Mouse (Mus musculus) kidney, adult 9 months (tissue): ENCODE data around the gene Olfr251.
"Not testable (repeated sequence)": the region's sequence is repeated elsewhere in the genome, so short reads cannot be mapped to it uniquely, and the experiment has no call there.

Experiments used
- DNase-seq: peaks from one replicate; pipeline ENCODE4 v3.0.0; 2022

Olfr251 gene

DNA sequence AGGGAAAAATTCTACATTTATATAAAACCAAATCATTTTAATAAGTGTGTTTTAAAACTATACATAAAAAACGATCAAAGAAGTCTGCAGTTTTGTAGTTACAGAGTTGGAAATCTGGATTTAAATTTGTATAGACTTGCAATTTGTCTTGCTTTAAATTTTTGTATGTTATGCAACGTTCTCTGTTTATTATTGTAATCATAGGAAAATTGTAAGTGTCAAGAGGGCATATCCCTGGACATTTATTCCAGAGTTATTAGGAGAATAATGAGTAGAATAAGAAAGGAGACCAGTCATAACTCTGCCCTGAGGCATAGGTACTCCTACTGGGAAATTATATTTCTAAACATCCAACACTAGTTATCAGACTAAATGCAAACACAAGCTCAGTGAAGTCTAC is at the start of gene Olfr251:
TSS of gene Olfr251 (plus strand) at position 301 of the 400 bp plus-strand sequence.
- DNase-seq = no peak

- DNase-seq = no peak
Observed at GRCm38 (mm10) chr9:38328760-38329159, 48.1 kb upstream of the Olfr251 start, which contains the start of gene Olfr25. Olfr25 (plus strand) TSS chr9:38329060.

DNA sequence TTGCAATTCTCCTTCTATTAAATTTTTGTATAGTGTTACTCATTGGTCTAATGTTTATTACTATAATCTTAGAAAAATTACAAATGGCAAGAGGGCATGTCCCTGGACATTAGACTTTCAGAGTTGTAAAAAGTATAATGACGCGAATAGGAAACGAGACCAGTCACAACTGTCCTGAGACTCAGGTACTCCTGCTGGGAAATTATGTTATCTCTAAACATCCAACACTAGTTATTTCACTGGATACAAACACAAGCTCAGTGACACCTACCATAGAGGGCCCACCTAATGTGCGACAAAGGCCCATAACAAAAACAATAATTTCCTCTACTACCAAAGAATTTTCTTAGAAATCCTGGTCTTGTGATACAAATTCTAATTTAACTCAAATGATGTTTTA is 28.8 kb upstream of the Olfr251 start, which contains the start of gene Olfr898:
TSS of gene Olfr898 (plus strand) at position 301 of the 400 bp plus-strand sequence.
- DNase-seq = no peak

DNA sequence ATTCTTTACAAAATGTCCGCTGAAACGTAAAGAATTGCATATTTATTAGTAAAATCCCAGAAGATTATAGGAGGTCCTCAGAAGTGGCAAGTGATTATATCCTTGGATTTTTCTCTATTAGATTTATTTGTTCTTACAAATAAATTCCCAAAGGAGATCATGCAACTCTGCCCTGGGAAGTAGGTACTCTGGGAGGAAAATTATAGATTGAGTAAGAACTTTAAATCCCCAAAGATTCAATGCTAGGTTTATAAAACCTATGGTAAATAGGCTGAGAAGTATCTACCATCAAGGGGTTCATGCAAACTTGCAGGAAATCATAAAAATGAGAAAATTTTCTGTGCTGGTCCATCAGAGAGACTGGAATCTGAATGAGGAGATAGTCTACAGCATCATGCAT is 10.3 kb upstream of the Olfr251 start, which contains the start of gene Olfr250:
TSS of gene Olfr250 (plus strand) at position 301 of the 400 bp plus-strand sequence.
- no peak for DNase-seq

DNA sequence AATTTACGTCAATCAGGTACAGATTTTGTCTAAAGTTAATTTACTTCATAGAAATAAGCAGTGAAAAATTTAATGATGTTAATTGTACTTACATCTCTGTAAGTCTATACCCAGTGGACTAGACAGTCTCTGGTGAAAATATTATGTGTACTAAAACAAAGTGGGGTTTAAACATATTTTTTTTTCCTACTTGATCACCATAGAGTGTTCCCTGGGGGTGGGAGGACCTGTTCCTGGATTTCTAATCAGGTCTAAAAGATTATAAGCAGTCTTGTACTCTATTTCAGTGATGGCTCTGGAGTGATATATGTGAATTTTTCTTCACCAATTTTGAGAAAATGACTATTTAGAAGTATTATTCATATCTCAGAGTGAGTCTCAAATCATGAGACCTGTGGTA is 24.5 kb downstream of the Olfr251 start, which contains the start of gene Olfr147:
TSS of gene Olfr147 (plus strand) at position 301 of the 400 bp plus-strand sequence.
- no peak for DNase-seq

- DNase-seq = not testable (repeated sequence)
Observed at GRCm38 (mm10) chr9:38407502-38407901, 30.6 kb downstream of the Olfr251 start.

DNA sequence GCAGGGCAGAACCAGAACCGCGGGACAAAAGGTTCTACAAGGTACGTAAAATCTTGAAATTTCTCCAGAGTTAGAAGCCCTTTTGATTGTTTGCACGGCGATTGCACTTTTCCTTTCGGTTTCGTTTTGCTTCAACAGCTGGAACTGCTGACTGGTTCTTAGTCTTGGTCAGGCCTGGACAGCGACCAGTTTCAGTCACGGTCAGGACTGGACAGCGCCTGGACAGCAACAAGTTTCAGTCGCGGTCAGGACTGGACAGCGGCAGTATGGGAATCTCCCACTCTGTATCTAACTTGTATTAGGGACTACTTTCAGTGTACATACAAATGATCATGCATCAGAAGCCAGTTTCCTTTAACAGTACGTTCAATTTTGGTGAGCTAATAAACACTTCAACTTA is 36.6 kb downstream of the Olfr251 start:
- DNase-seq = not testable (repeated sequence)

DNA sequence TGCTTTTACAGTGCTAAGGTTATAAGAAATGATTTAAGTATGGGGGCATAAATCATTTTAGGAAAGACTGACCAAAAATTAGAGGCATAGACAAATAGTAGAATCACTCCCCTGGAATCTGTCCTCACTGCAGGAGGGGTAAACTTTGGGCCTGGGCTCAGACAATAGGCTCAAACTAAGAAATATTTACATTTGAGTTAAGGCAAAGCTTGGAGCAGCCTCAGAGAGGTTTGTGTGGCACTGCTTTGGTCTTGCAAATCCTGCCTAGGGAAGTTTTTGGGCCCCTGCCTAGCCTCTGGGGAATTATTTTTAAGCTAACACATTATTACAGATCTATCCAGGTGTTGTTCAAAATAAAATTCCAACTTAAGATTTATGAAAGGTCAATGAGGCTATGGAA is 46.9 kb downstream of the Olfr251 start:
- DNase-seq = no peak

DNA sequence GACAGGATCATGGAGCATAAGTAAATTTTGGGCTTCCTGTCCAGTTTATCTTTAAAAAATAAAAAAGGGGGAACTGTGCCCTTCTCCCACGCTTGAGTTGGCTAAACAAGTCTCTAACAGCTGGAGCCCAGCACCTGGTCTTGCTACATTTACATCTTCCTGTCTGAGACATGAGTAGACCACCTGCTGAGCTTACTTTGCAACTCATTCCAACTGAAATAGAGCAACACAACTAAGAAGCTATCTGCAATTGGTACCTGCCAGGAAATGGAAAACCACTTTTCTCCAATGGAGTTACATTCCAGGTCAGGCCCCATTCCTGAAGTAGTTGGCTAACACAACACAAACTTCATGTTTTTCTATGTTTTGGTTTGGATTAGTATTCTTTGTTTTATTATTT is 50.1 kb downstream of the Olfr251 start:
- DNase-seq = no peak

GRCm38 (mm10) chr9:38429155-38429554 is 52.3 kb downstream of the Olfr251 start, which contains the start of gene Olfr901:
Olfr901 (plus strand) TSS chr9:38429455.
- DNase-seq = no peak
